Mouse (Mus musculus) c-Kit-positive CD71-positive TER-119-positive erythroid progenitor cells, embryonic 14.5 days (primary cell): Measurements from ENCODE around the gene Ercc1.

Experiments used
- DNase-seq: peaks from one replicate; pipeline ENCODE4 v3.0.0-alpha.2; 2013; ENCODE audit warnings: low spot score

Gene Ercc1

GRCm38 (mm10) chr7:19368380-19368779, 23.8 kb downstream of the Ercc1 start:
- no peak for DNase-seq

- DNase-seq, result no peak
Observed at GRCm38 (mm10) chr7:19369823-19370425, 25.3 kb downstream of the Ercc1 start.

- DNase-seq, result no peak
Observed at GRCm38 (mm10) chr7:19373367-19373766, 28.8 kb downstream of the Ercc1 start.

- DNase-seq, result no peak
Observed at GRCm38 (mm10) chr7:19375368-19375767, 30.8 kb downstream of the Ercc1 start.

- no peak for DNase-seq
Observed at GRCm38 (mm10) chr7:19376019-19376418, 31.4 kb downstream of the Ercc1 start.

GRCm38 (mm10) chr7:19378049-19378448, 33.5 kb downstream of the Ercc1 start:
- no peak for DNase-seq

- DNase-seq, result peak; percentile 99
Observed at GRCm38 (mm10) chr7:19381377-19382165, 37.0 kb downstream of the Ercc1 start, which contains the start of gene Ercc2. Gene Ercc2 (plus strand): TSS chr7:19382010.

- no peak for DNase-seq
Observed at GRCm38 (mm10) chr7:19382166-19382541, 37.6 kb downstream of the Ercc1 start.

- DNase-seq, result no peak
Observed at GRCm38 (mm10) chr7:19383708-19384107, 39.1 kb downstream of the Ercc1 start.

- DNase-seq, result no peak
Observed at GRCm38 (mm10) chr7:19388699-19389413, 44.3 kb downstream of the Ercc1 start.

- no peak for DNase-seq
Observed at GRCm38 (mm10) chr7:19394484-19394883, 49.9 kb downstream of the Ercc1 start.

- DNase-seq, result no peak
Observed at GRCm38 (mm10) chr7:19399496-19400280, 55.1 kb downstream of the Ercc1 start.

- no peak for DNase-seq
Observed at GRCm38 (mm10) chr7:19400946-19401345, 56.4 kb downstream of the Ercc1 start.

- no peak for DNase-seq
Observed at GRCm38 (mm10) chr7:19402535-19403112, 58.0 kb downstream of the Ercc1 start.

- peak; percentile 84 for DNase-seq
Observed at GRCm38 (mm10) chr7:19403731-19404296, 59.2 kb downstream of the Ercc1 start, which contains the start of gene Klc3. Gene Klc3 (minus strand): TSS chr7:19404104.

- DNase-seq, result no peak
Observed at GRCm38 (mm10) chr7:19404476-19404875, 59.9 kb downstream of the Ercc1 start, which contains the start of gene Ckm. Gene Ckm (plus strand): TSS chr7:19404776.

- DNase-seq, result peak; percentile 79
Observed at GRCm38 (mm10) chr7:19405417-19405816, 60.8 kb downstream of the Ercc1 start.
